Mouse (Mus musculus): ENCODE results near the gene Trpm4.

- TF ChIP-seq CTCF (IDR thresholded peaks at IDR 0.05; ENCODE audit: borderline replicate concordance, insufficient read depth, low read length) (no peak), POLR2A (IDR thresholded peaks at IDR 0.05; ENCODE audit: low read depth, low read length) (no peak)
Observed at GRCm38 (mm10) chr7:45353041-45353440, 19.5 kb upstream of the Trpm4 start.
